Mouse (Mus musculus): Measurements from ENCODE around the gene Adamtsl1. TPM values are rescaled to one million over a fixed set of nuclear protein-coding genes. Genes with fewer than 3 reads are reported as not detected.

The Adamtsl1 gene
- polyA plus RNA-seq, 1 experiment from 2014 or later = 33.3 TPM

GRCm38 (mm10) chr4:86119067-86119466 lies 605.1 kb downstream of the Adamtsl1 start:
- no peak for ATAC-seq (ENCODE audit: insufficient number of reproducible peaks, insufficient read depth, low FRiP score, low read depth)
- H3K4me3 ChIP-seq (ENCODE audit: low read depth, low read length) = no peak overlapping the region
- no peak overlapping the region for H3K9ac ChIP-seq (replicated peaks; ENCODE audit: low read depth, low read length)
- no peaks in the 10 kb centered on the region for H3K27me3 ChIP-seq (ENCODE audit: control insufficient read depth, insufficient read depth, low read length)
- no peak overlapping the region for H3K27ac ChIP-seq (ENCODE audit: low read length)
- H3K9me3 ChIP-seq (ENCODE audit: control insufficient read depth, low read depth, low read length) = no peaks in the 10 kb centered on the region
- H3K4me1 ChIP-seq (ENCODE audit: control insufficient read depth, insufficient read depth, low read length) = peaks cover 6% of the 10 kb centered on the region; the same call in 1 of the 2 replicates
- 53% methylated on average over 2 of the region's 2 CpGs for WGBS
- no peak overlapping the region for H3K4me2 ChIP-seq (replicated peaks; ENCODE audit: low read depth, low read length)
- H3K36me3 ChIP-seq (ENCODE audit: control insufficient read depth, insufficient read depth, low read length) = no peaks in the 10 kb centered on the region

GRCm38 (mm10) chr4:86122431-86122830 lies 608.5 kb downstream of the Adamtsl1 start:
- ATAC-seq (ENCODE audit: insufficient number of reproducible peaks, insufficient read depth, low FRiP score, low read depth) = no peak
- H3K4me1 ChIP-seq (ENCODE audit: control insufficient read depth, insufficient read depth, low read length) = peaks cover 11% of the 10 kb centered on the region
- H3K36me3 ChIP-seq (ENCODE audit: control insufficient read depth, insufficient read depth, low read length) = no peaks in the 10 kb centered on the region
- H3K4me3 ChIP-seq (ENCODE audit: low read depth, low read length) = no peak overlapping the region
- no peaks in the 10 kb centered on the region for H3K9me3 ChIP-seq (ENCODE audit: control insufficient read depth, low read depth, low read length)
- no peak overlapping the region for H3K4me2 ChIP-seq (replicated peaks; ENCODE audit: low read depth, low read length)
- no peak overlapping the region for H3K27ac ChIP-seq (ENCODE audit: low read length)
- H3K9ac ChIP-seq (replicated peaks; ENCODE audit: low read depth, low read length) = no peak overlapping the region
- no peaks in the 10 kb centered on the region for H3K27me3 ChIP-seq (ENCODE audit: control insufficient read depth, insufficient read depth, low read length)
- WGBS = 35% methylated on average over 5 of the region's 5 CpGs

- Histone ChIP-seq H3K9me3 (ENCODE audit: control insufficient read depth, low read depth, low read length) (no peaks in the 10 kb centered on the region), H3K4me3 (ENCODE audit: low read depth, low read length) (no peak overlapping the region), H3K4me1 (ENCODE audit: control insufficient read depth, insufficient read depth, low read length) (peaks cover 11% of the 10 kb centered on the region), H3K36me3 (ENCODE audit: control insufficient read depth, insufficient read depth, low read length) (no peaks in the 10 kb centered on the region), H3K27me3 (ENCODE audit: control insufficient read depth, insufficient read depth, low read length) (no peaks in the 10 kb centered on the region), H3K9ac (replicated peaks; ENCODE audit: low read depth, low read length) (no peak overlapping the region), H3K27ac (ENCODE audit: low read length) (no peak overlapping the region), H3K4me2 (replicated peaks; ENCODE audit: low read depth, low read length) (no peak overlapping the region)
- WGBS = 26% methylated on average over 3 of the region's 3 CpGs
- no peak for ATAC-seq (ENCODE audit: insufficient number of reproducible peaks, insufficient read depth, low FRiP score, low read depth)
Measured at GRCm38 (mm10) chr4:86124374-86124773, 610.4 kb downstream of the Adamtsl1 start.

GRCm38 (mm10) chr4:86126636-86127035 lies 612.7 kb downstream of the Adamtsl1 start:
- WGBS = 54% methylated on average over 2 of the region's 2 CpGs
- H3K27ac ChIP-seq (ENCODE audit: low read length) = no peak overlapping the region
- H3K4me3 ChIP-seq (ENCODE audit: low read depth, low read length) = no peak overlapping the region
- no peak; the same call in 1 of the 2 replicates for ATAC-seq (ENCODE audit: insufficient number of reproducible peaks, insufficient read depth, low FRiP score, low read depth)
- H3K36me3 ChIP-seq (ENCODE audit: control insufficient read depth, insufficient read depth, low read length) = no peaks in the 10 kb centered on the region
- no peak overlapping the region for H3K4me2 ChIP-seq (replicated peaks; ENCODE audit: low read depth, low read length)
- no peaks in the 10 kb centered on the region for H3K27me3 ChIP-seq (ENCODE audit: control insufficient read depth, insufficient read depth, low read length)
- H3K4me1 ChIP-seq (ENCODE audit: control insufficient read depth, insufficient read depth, low read length) = peaks cover 11% of the 10 kb centered on the region
- H3K9me3 ChIP-seq (ENCODE audit: control insufficient read depth, low read depth, low read length) = no peaks in the 10 kb centered on the region
- no peak overlapping the region for H3K9ac ChIP-seq (replicated peaks; ENCODE audit: low read depth, low read length)

GRCm38 (mm10) chr4:86158551-86158950 lies 644.6 kb downstream of the Adamtsl1 start:
- Histone ChIP-seq H3K4me2 (replicated peaks; ENCODE audit: low read depth, low read length) (no peak overlapping the region), H3K9me3 (ENCODE audit: control insufficient read depth, low read depth, low read length) (no peaks in the 10 kb centered on the region; the same call in 1 of the 2 replicates), H3K27ac (ENCODE audit: low read length) (no peak overlapping the region), H3K9ac (replicated peaks; ENCODE audit: low read depth, low read length) (no peak overlapping the region), H3K4me1 (ENCODE audit: control insufficient read depth, insufficient read depth, low read length) (no peaks in the 10 kb centered on the region), H3K36me3 (ENCODE audit: control insufficient read depth, insufficient read depth, low read length) (no peaks in the 10 kb centered on the region), H3K27me3 (ENCODE audit: control insufficient read depth, insufficient read depth, low read length) (no peaks in the 10 kb centered on the region), H3K4me3 (ENCODE audit: low read depth, low read length) (no peak overlapping the region)
- 71% methylated on average over 4 of the region's 4 CpGs for WGBS
- ATAC-seq (ENCODE audit: insufficient number of reproducible peaks, insufficient read depth, low FRiP score, low read depth) = no peak

- ATAC-seq (ENCODE audit: insufficient number of reproducible peaks, insufficient read depth, low FRiP score, low read depth) = no peak
- H3K36me3 ChIP-seq (ENCODE audit: control insufficient read depth, insufficient read depth, low read length) = no peaks in the 10 kb centered on the region
- H3K27ac ChIP-seq (ENCODE audit: low read length) = no peak overlapping the region
- 57% methylated on average over 1 of the region's 1 CpGs for WGBS
- H3K4me1 ChIP-seq (ENCODE audit: control insufficient read depth, insufficient read depth, low read length) = no peaks in the 10 kb centered on the region
- H3K9me3 ChIP-seq (ENCODE audit: control insufficient read depth, low read depth, low read length) = no peaks in the 10 kb centered on the region; the same call in 1 of the 2 replicates
- no peak overlapping the region for H3K4me2 ChIP-seq (replicated peaks; ENCODE audit: low read depth, low read length)
- no peaks in the 10 kb centered on the region for H3K27me3 ChIP-seq (ENCODE audit: control insufficient read depth, insufficient read depth, low read length)
- no peak overlapping the region for H3K4me3 ChIP-seq (ENCODE audit: low read depth, low read length)
- no peak overlapping the region for H3K9ac ChIP-seq (replicated peaks; ENCODE audit: low read depth, low read length)
Measured at GRCm38 (mm10) chr4:86159362-86159761, 645.4 kb downstream of the Adamtsl1 start.

GRCm38 (mm10) chr4:86170763-86171162 lies 656.8 kb downstream of the Adamtsl1 start:
- Histone ChIP-seq H3K27ac (ENCODE audit: low read length) (no peak overlapping the region), H3K4me1 (ENCODE audit: control insufficient read depth, insufficient read depth, low read length) (no peaks in the 10 kb centered on the region), H3K36me3 (ENCODE audit: control insufficient read depth, insufficient read depth, low read length) (no peaks in the 10 kb centered on the region), H3K4me2 (replicated peaks; ENCODE audit: low read depth, low read length) (no peak overlapping the region), H3K27me3 (ENCODE audit: control insufficient read depth, insufficient read depth, low read length) (no peaks in the 10 kb centered on the region), H3K4me3 (ENCODE audit: low read depth, low read length) (no peak overlapping the region), H3K9me3 (ENCODE audit: control insufficient read depth, low read depth, low read length) (no peaks in the 10 kb centered on the region), H3K9ac (replicated peaks; ENCODE audit: low read depth, low read length) (no peak overlapping the region)
- ATAC-seq (ENCODE audit: insufficient number of reproducible peaks, insufficient read depth, low FRiP score, low read depth) = no peak
- 89% methylated on average over 10 of the region's 10 CpGs for WGBS

- Histone ChIP-seq H3K4me3 (ENCODE audit: low read depth, low read length) (no peak overlapping the region), H3K9me3 (ENCODE audit: control insufficient read depth, low read depth, low read length) (no peaks in the 10 kb centered on the region), H3K9ac (replicated peaks; ENCODE audit: low read depth, low read length) (no peak overlapping the region), H3K4me2 (replicated peaks; ENCODE audit: low read depth, low read length) (no peak overlapping the region), H3K4me1 (ENCODE audit: control insufficient read depth, insufficient read depth, low read length) (no peaks in the 10 kb centered on the region), H3K27me3 (ENCODE audit: control insufficient read depth, insufficient read depth, low read length) (no peaks in the 10 kb centered on the region), H3K27ac (ENCODE audit: low read length) (no peak overlapping the region), H3K36me3 (ENCODE audit: control insufficient read depth, insufficient read depth, low read length) (no peaks in the 10 kb centered on the region)
- ATAC-seq (ENCODE audit: insufficient number of reproducible peaks, insufficient read depth, low FRiP score, low read depth) = no peak
- 68% methylated on average over 5 of the region's 5 CpGs for WGBS
Measured at GRCm38 (mm10) chr4:86171461-86171860, 657.5 kb downstream of the Adamtsl1 start.

GRCm38 (mm10) chr4:86177471-86177870 lies 663.5 kb downstream of the Adamtsl1 start:
- Histone ChIP-seq H3K36me3 (ENCODE audit: control insufficient read depth, insufficient read depth, low read length) (no peaks in the 10 kb centered on the region), H3K9me3 (ENCODE audit: control insufficient read depth, low read depth, low read length) (no peaks in the 10 kb centered on the region), H3K4me3 (ENCODE audit: low read depth, low read length) (no peak overlapping the region), H3K9ac (replicated peaks; ENCODE audit: low read depth, low read length) (no peak overlapping the region), H3K4me1 (ENCODE audit: control insufficient read depth, insufficient read depth, low read length) (0 out of 2 replicates have a peak, but pooled peaks cover 2% of the 10 kb centered on the region), H3K27ac (ENCODE audit: low read length) (no peak overlapping the region), H3K4me2 (replicated peaks; ENCODE audit: low read depth, low read length) (no peak overlapping the region), H3K27me3 (ENCODE audit: control insufficient read depth, insufficient read depth, low read length) (no peaks in the 10 kb centered on the region)
- no peak for ATAC-seq (ENCODE audit: insufficient number of reproducible peaks, insufficient read depth, low FRiP score, low read depth)
- 82% methylated on average over 6 of the region's 6 CpGs for WGBS
